Mouse (Mus musculus) CH12.LX (cell line): ENCODE measurements at regions not wholly inside any gene's neighbourhood (a gene's known extent, or its start where the extent isn't known, plus 50 kb on each side); places are given as distances from the start of the nearest gene placed in this dataset.

ENCODE experiments used
- DNase-seq: peaks from one replicate; pipeline ENCODE4 v3.0.0-alpha.2; 2013; ENCODE audit errors: extremely low read depth
- H3K27ac ChIP-seq: 2 replicates; pipeline ENCODE4 v1.5.1; 2012; ENCODE audit warnings: low read depth, mild to moderate bottlenecking, control low read depth, moderate library complexity; ENCODE audit not compliant: insufficient read depth
- H3K27me3 ChIP-seq: replicated peaks from 2 replicates; pipeline ENCODE3; 2012; ENCODE audit warnings: inconsistent platforms
- H3K36me3 ChIP-seq, 2 experiments: replicated peaks in 1 of 2; 2 replicates each; pipeline versions ENCODE3 to v1.6.1; 2012; ENCODE audit warnings: inconsistent platforms in 1 of 2, low read length in 1 of 2, mild to moderate bottlenecking in 1 of 2, mixed read lengths in 1 of 2, moderate library complexity in 1 of 2; ENCODE audit not compliant: control insufficient read depth in 1 of 2, insufficient read depth in 1 of 2
- H3K4me1 ChIP-seq, 2 experiments: 2 replicates each; pipeline ENCODE4 v1.6.1; 2012; ENCODE audit warnings: inconsistent platforms in 1 of 2, moderate library complexity in 1 of 2; ENCODE audit not compliant: insufficient read depth in 2 of 2, control insufficient read depth in 1 of 2
- H3K4me2 ChIP-seq: 2 replicates; pipeline ENCODE4 v1.6.1; 2012; ENCODE audit warnings: low read depth, mild to moderate bottlenecking, control low read depth; ENCODE audit not compliant: poor library complexity, insufficient read depth, severe bottlenecking
- H3K4me3 ChIP-seq, 3 experiments: fragments of 150-350 bp in 1 of 3; sonication (generic) in 1 of 3; replicated peaks in 1 of 3; 2 replicates each; pipeline versions ENCODE3 to v1.5.1; 2011 to 2012; ENCODE audit warnings: low read depth in 2 of 3, low read length in 2 of 3, mild to moderate bottlenecking in 2 of 3, moderate library complexity in 2 of 3, control low read depth in 1 of 3, improper control_type of control experiment in 1 of 3, inconsistent platforms in 1 of 3, mixed read lengths in 1 of 3; ENCODE audit not compliant: poor library complexity in 1 of 3
- H3K79me2 ChIP-seq: replicated peaks from 2 replicates; pipeline ENCODE4 v1.6.1; 2012; ENCODE audit warnings: mild to moderate bottlenecking, moderate library complexity; ENCODE audit not compliant: control insufficient read depth, poor library complexity, insufficient read depth, severe bottlenecking; ENCODE audit errors: extremely low read depth
- H3K9ac ChIP-seq: 2 replicates; pipeline ENCODE4 v1.6.1; 2012; ENCODE audit warnings: low read depth, mild to moderate bottlenecking, control low read depth, moderate library complexity; ENCODE audit not compliant: insufficient read depth
- H3K9me3 ChIP-seq: replicated peaks from 2 replicates; pipeline ENCODE3; 2012; ENCODE audit warnings: low read length, inconsistent platforms, mixed read lengths
- CHD1 ChIP-seq: IDR thresholded peaks from 2 replicates; pipeline ENCODE4 v1.6.1; 2012; ENCODE audit warnings: low read depth, low read length, improper control_type of control experiment, inconsistent platforms
- CTCF ChIP-seq, 2 experiments: IDR thresholded peaks in 1 of 2; conservative IDR thresholded peaks in 1 of 2; 2 replicates each; pipeline ENCODE4 v1.5.1; 2011 to 2012; ENCODE audit warnings: low read depth in 2 of 2, low read length in 2 of 2, improper control_type of control experiment in 1 of 2, inconsistent platforms in 1 of 2, mild to moderate bottlenecking in 1 of 2, moderate library complexity in 1 of 2
- E2F4 ChIP-seq: IDR thresholded peaks from 2 replicates; pipeline ENCODE4 v1.6.1; 2011; ENCODE audit warnings: low read depth, low read length, improper control_type of control experiment; ENCODE audit not compliant: insufficient replicate concordance
- ETS1 ChIP-seq: conservative IDR thresholded peaks from 2 replicates; pipeline ENCODE4 v1.6.1; 2012; ENCODE audit warnings: low read depth, mild to moderate bottlenecking, inconsistent platforms, low read length, improper control_type of control experiment, moderate library complexity
- GABPA ChIP-seq: IDR thresholded peaks from 2 replicates; pipeline ENCODE4 v1.6.1; 2012; ENCODE audit warnings: low read depth, low read length, improper control_type of control experiment, inconsistent platforms; ENCODE audit not compliant: insufficient replicate concordance
- IRF4 ChIP-seq: IDR thresholded peaks from 2 replicates; pipeline ENCODE4 v1.6.1; 2014; ENCODE audit warnings: low read depth, mild to moderate bottlenecking, inconsistent platforms, low read length, improper control_type of control experiment
- KAT2A ChIP-seq: IDR thresholded peaks from 2 replicates; pipeline ENCODE4 v1.6.1; 2012; ENCODE audit warnings: low read length, improper control_type of control experiment, inconsistent platforms; ENCODE audit not compliant: insufficient replicate concordance
- MAX ChIP-seq: IDR thresholded peaks from 2 replicates; pipeline ENCODE4 v1.6.1; 2011; ENCODE audit warnings: low read length, improper control_type of control experiment
- MAZ ChIP-seq: IDR thresholded peaks from 2 replicates; pipeline ENCODE4 v1.6.1; 2012; ENCODE audit warnings: low read depth, mild to moderate bottlenecking, inconsistent platforms, low read length, improper control_type of control experiment, moderate library complexity
- MEF2A ChIP-seq: IDR thresholded peaks from 2 replicates; pipeline ENCODE4 v1.6.1; 2014; ENCODE audit warnings: low read depth, mild to moderate bottlenecking, inconsistent platforms, low read length, improper control_type of control experiment, borderline replicate concordance
- MXI1 ChIP-seq: IDR thresholded peaks from 2 replicates; pipeline ENCODE4 v1.6.1; 2011; ENCODE audit warnings: mild to moderate bottlenecking, low read depth, low read length, improper control_type of control experiment
- NELFE ChIP-seq: IDR thresholded peaks from 2 replicates; pipeline ENCODE4 v1.6.1; 2011; ENCODE audit warnings: low read depth, low read length, improper control_type of control experiment
- NRF1 ChIP-seq: IDR thresholded peaks from 2 replicates; pipeline ENCODE4 v1.6.1; 2014; ENCODE audit warnings: low read depth, mild to moderate bottlenecking, inconsistent platforms, low read length, improper control_type of control experiment, moderate library complexity
- PAX5 ChIP-seq: IDR thresholded peaks from 2 replicates; pipeline ENCODE4 v1.6.1; 2012; ENCODE audit warnings: low read length, inconsistent platforms, mixed read lengths
- POLR2A ChIP-seq: IDR thresholded peaks from 2 replicates; pipeline ENCODE4 v1.6.1; 2011; ENCODE audit warnings: low read depth, mild to moderate bottlenecking, improper control_type of control experiment, low read length
- POLR2AphosphoS2 ChIP-seq: IDR thresholded peaks from 2 replicates; pipeline ENCODE4 v1.6.1; 2011; ENCODE audit warnings: low read depth, low read length, improper control_type of control experiment
- RAD21 ChIP-seq: IDR thresholded peaks from 2 replicates; pipeline ENCODE4 v1.6.1; 2011; ENCODE audit warnings: low read depth, mild to moderate bottlenecking, low read length, improper control_type of control experiment, moderate library complexity
- RCOR1 ChIP-seq: conservative IDR thresholded peaks from 2 replicates; pipeline ENCODE4 v1.6.1; 2012; ENCODE audit warnings: low read depth, mild to moderate bottlenecking, inconsistent platforms, low read length, improper control_type of control experiment
- SMC3 ChIP-seq: IDR thresholded peaks from 2 replicates; pipeline ENCODE4 v1.6.1; 2011; ENCODE audit warnings: low read depth, low read length, improper control_type of control experiment
- TBP ChIP-seq: conservative IDR thresholded peaks from 2 replicates; pipeline ENCODE4 v1.6.1; 2011; ENCODE audit warnings: low read depth, low read length, improper control_type of control experiment
- UBTF ChIP-seq: IDR thresholded peaks from 2 replicates; pipeline ENCODE4 v1.6.1; 2012; ENCODE audit warnings: low read depth, mild to moderate bottlenecking, inconsistent platforms, low read length, improper control_type of control experiment, moderate library complexity
- USF1 ChIP-seq: IDR thresholded peaks from 2 replicates; pipeline ENCODE4 v1.6.1; 2014; ENCODE audit warnings: low read depth, mild to moderate bottlenecking, inconsistent platforms, low read length, improper control_type of control experiment
- USF2 ChIP-seq: conservative IDR thresholded peaks from 2 replicates; pipeline ENCODE4 v1.6.1; 2011; ENCODE audit warnings: low read depth, low read length, improper control_type of control experiment
- ZC3H11A ChIP-seq: IDR thresholded peaks from 2 replicates; pipeline ENCODE4 v1.6.1; 2012; ENCODE audit warnings: low read depth, mild to moderate bottlenecking, inconsistent platforms, low read length, improper control_type of control experiment
- ZMIZ1 ChIP-seq: IDR thresholded peaks from 2 replicates; pipeline ENCODE4 v1.6.1; 2012; ENCODE audit warnings: low read depth, mild to moderate bottlenecking, inconsistent platforms, low read length, improper control_type of control experiment
- ZNF384 ChIP-seq: IDR thresholded peaks from 2 replicates; pipeline ENCODE4 v1.6.1; 2012; ENCODE audit warnings: low read depth, low read length, improper control_type of control experiment, inconsistent platforms
- dilution Hi-C: fragments of 300-500 bp; cut with MboI; formaldehyde crosslinking; loops from 2 replicates; pipeline ENCODE4 v1.14.3; 2020; ENCODE audit warnings: low sequenced_read_pairs; ENCODE audit not compliant: extremely low pct_unique_long_range_greater_than_20kb, extremely low pct_ligation_motif_present
- in situ Hi-C: fragments of 300-500 bp; cut with MboI; formaldehyde crosslinking; loops from 3 replicates; pipeline ENCODE4 v1.14.3; 2019; ENCODE audit warnings: low sequenced_read_pairs, low pct_ligation_motif_present, low pct_unique_long_range_greater_than_20kb, mixed read lengths

- dilution Hi-C loops (no loop called here), in situ Hi-C loops (no loop called here)
- Histone ChIP-seq H3K27ac (no peak overlapping the region), H3K4me3 (no peak overlapping the region), H3K9ac (no peak overlapping the region), H3K4me2 (no peak overlapping the region), H3K27me3 (no peaks in the 10 kb centered on the region), H3K9me3 (no peaks in the 10 kb centered on the region), H3K79me2 (no peaks in the 10 kb centered on the region)
- no peak for TF ChIP-seq MAX
- TF ChIP-seq ZNF384: no peak
- TF ChIP-seq ZC3H11A: no peak
- TF ChIP-seq USF1: no peak
- TF ChIP-seq TBP: no peak
- no peak for TF ChIP-seq ZMIZ1
- no peak for TF ChIP-seq UBTF
- TF ChIP-seq POLR2AphosphoS2: no peak
- TF ChIP-seq IRF4: no peak
- no peak for TF ChIP-seq KAT2A
- no peak for TF ChIP-seq MEF2A
- no peak for TF ChIP-seq SMC3
- TF ChIP-seq NRF1: no peak
- TF ChIP-seq USF2: no peak
- TF ChIP-seq RAD21: no peak
- TF ChIP-seq, all 38 proteins: peak for 0
- no peak for DNase-seq
- no peaks in the 10 kb centered on the region for H3K4me1 ChIP-seq
- H3K36me3 ChIP-seq: no peaks in the 10 kb centered on the region
Observed at GRCm38 (mm10) chr6:22716864-22717557, 158.3 kb upstream of the Ptprz1 start.

GRCm38 (mm10) chr6:22716144-22716856 is 159.0 kb upstream of the Ptprz1 start:
- H3K4me3 ChIP-seq: no peak overlapping the region
- H3K4me1 ChIP-seq: no peaks in the 10 kb centered on the region
- no peaks in the 10 kb centered on the region for H3K36me3 ChIP-seq
- no peaks in the 10 kb centered on the region for H3K9me3 ChIP-seq
- no peaks in the 10 kb centered on the region for H3K79me2 ChIP-seq
- DNase-seq: no peak
- dilution Hi-C loops (no loop called here), in situ Hi-C loops (no loop called here)
- no peak overlapping the region for H3K27ac ChIP-seq
- H3K9ac ChIP-seq: no peak overlapping the region
- TF ChIP-seq NRF1: no peak
- TF ChIP-seq RCOR1: no peak
- no peak for TF ChIP-seq POLR2A
- TF ChIP-seq MXI1: no peak
- no peak for TF ChIP-seq PAX5
- TF ChIP-seq E2F4: no peak
- TF ChIP-seq GABPA: no peak
- TF ChIP-seq ZC3H11A: no peak
- no peak for TF ChIP-seq NELFE
- TF ChIP-seq MAZ: no peak
- TF ChIP-seq MAX: no peak
- TF ChIP-seq CHD1: no peak
- TF ChIP-seq CTCF (conservative IDR thresholded peaks at IDR 0.05 in 1 of 2, IDR thresholded peaks at IDR 0.05 in 1 of 2; ENCODE audit: low read depth in 2 of 2, low read length in 2 of 2): no peak
- TF ChIP-seq ETS1: no peak
- TF ChIP-seq, all 38 proteins: peak for 0
- no peaks in the 10 kb centered on the region for H3K27me3 ChIP-seq
- H3K4me2 ChIP-seq: no peak overlapping the region
